Mouse (Mus musculus): ENCODE measurements around the gene Gpank1. TPM values are rescaled to one million over a fixed set of nuclear protein-coding genes. Genes with fewer than 3 reads are reported as not detected.

Gene Gpank1
- total and polyA plus RNA-seq, 3 experiments, result 40.4 to 44.7 TPM; not detected in 1

DNA sequence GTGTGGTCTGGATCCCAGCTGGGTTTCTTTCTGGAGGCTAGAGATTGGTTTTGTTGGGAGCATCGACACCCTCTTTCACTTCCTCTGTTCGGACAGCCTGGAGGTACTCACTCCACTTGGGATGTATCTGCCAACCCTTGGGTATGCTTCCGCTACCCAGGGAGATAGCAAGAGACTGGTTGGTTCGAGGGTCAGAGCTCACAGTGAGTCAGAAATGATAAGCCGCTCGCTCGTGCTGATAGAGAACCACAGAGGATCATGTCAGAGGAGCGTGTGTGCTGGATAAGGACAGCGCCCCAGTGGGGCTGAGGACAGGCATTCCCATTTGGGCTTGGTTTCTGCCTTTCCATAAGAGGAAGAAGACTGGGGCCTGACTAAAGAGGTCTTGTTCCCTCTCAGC lies 41.5 kb upstream of the Gpank1 start:
- peak overlapping the region; percentile 50 for H3K9ac ChIP-seq (ENCODE audit: control insufficient read depth, low read depth, low read length, poor library complexity, severe bottlenecking)
- H3K4me3 ChIP-seq (ENCODE audit: control insufficient read depth in 1 of 2, insufficient read depth in 1 of 2, low read depth in 2 of 2, low read length in 2 of 2), result peak overlapping the region in 1 of 2 experiments; percentile 3; a peak in 1 of 4 replicates
- peaks cover 20 to 47% of the 10 kb centered on the region in 2 experiments for H3K4me1 ChIP-seq (ENCODE audit: control insufficient read depth in 1 of 2, insufficient read depth in 2 of 2, low read length in 2 of 2)
- no peaks in the 10 kb centered on the region for H3K27me3 ChIP-seq (ENCODE audit: control insufficient read depth in 1 of 2, insufficient read depth in 2 of 2, low read length in 2 of 2)
- H3K36me3 ChIP-seq (ENCODE audit: control insufficient read depth in 1 of 2, insufficient read depth in 2 of 2, low read length in 2 of 2), result peaks cover 0 to 35% of the 10 kb centered on the region in 2 experiments; a peak in 2 of 4 replicates
- H3K9me3 ChIP-seq (replicated peaks; ENCODE audit: insufficient read depth, low read length), result no peaks in the 10 kb centered on the region
- no peaks in the 10 kb centered on the region for H3K79me2 ChIP-seq (ENCODE audit: control insufficient read depth, insufficient read depth, low read length, poor library complexity)
- peak overlapping the region; percentile 95 for H3K27ac ChIP-seq (ENCODE audit: control insufficient read depth, low read depth, low read length)
- DNase-seq (ENCODE audit: low read depth, low spot score), result peak; percentile 95
- TF ChIP-seq MXI1 (IDR thresholded peaks at IDR 0.05; ENCODE audit: low read depth, low read length), result peak; percentile 65
- TF ChIP-seq EP300 (IDR thresholded peaks at IDR 0.05; ENCODE audit: low read depth in 1 of 2, low read length in 2 of 2), result peak; percentile 96 to 97
- TF ChIP-seq CHD1 (IDR thresholded peaks at IDR 0.05; ENCODE audit: low read depth, low read length), result no peak
- TF ChIP-seq RAD21 (IDR thresholded peaks at IDR 0.05; ENCODE audit: low read depth, low read length), result no peak
- TF ChIP-seq MAZ (IDR thresholded peaks at IDR 0.05; ENCODE audit: low read depth, low read length), result peak; percentile 76
- peak; percentile 81; the same call in 1 of the 2 replicates for TF ChIP-seq MYC (IDR thresholded peaks at IDR 0.05; ENCODE audit: low read depth, low read length)
- TF ChIP-seq SMC3 (IDR thresholded peaks at IDR 0.05; ENCODE audit: low read depth, low read length), result no peak
- no peak for TF ChIP-seq POLR2AphosphoS5 (IDR thresholded peaks at IDR 0.05; ENCODE audit: borderline replicate concordance, low read depth, low read length)
- peak; percentile 86 for TF ChIP-seq RCOR1 (IDR thresholded peaks at IDR 0.05; ENCODE audit: low read depth, low read length)
- TF ChIP-seq GATA1 (IDR thresholded peaks at IDR 0.05; ENCODE audit: low read depth, low read length), result peak; percentile 99
- TF ChIP-seq TAL1 (IDR thresholded peaks at IDR 0.05; ENCODE audit: low read length), result peak; percentile 90
- peak; percentile 95 for TF ChIP-seq ETS1 (IDR thresholded peaks at IDR 0.05; ENCODE audit: low read depth, low read length)
- TF ChIP-seq NRF1 (IDR thresholded peaks at IDR 0.05; ENCODE audit: insufficient read depth, low read depth, low read length, poor library complexity, severe bottlenecking), result no peak
- TF ChIP-seq CTCF (IDR thresholded peaks at IDR 0.05 in 2 of 3, conservative IDR thresholded peaks at IDR 0.05 in 1 of 3; ENCODE audit: control insufficient read depth in 1 of 3, insufficient read depth in 1 of 3, low read depth in 2 of 3, low read length in 3 of 3, poor library complexity in 1 of 3, severe bottlenecking in 1 of 3), result peak; percentile 17 to 53 (median 43); a peak in 5 of 6 replicates
- TF ChIP-seq MYB (IDR thresholded peaks at IDR 0.05; ENCODE audit: low read depth, low read length), result peak; percentile 45
- no peak for TF ChIP-seq E2F4 (IDR thresholded peaks at IDR 0.05; ENCODE audit: borderline replicate concordance, low read depth, low read length)
- no peak for TF ChIP-seq GABPA (IDR thresholded peaks at IDR 0.05; ENCODE audit: low read depth, low read length)
- peak; percentile 27; the same call in 1 of the 2 replicates for TF ChIP-seq ZNF384 (IDR thresholded peaks at IDR 0.05; ENCODE audit: low read depth, low read length)
- no peak; the same call in 1 of the 2 replicates for TF ChIP-seq ZMIZ1 (IDR thresholded peaks at IDR 0.05; ENCODE audit: low read depth, low read length)
- no peak for TF ChIP-seq CHD2 (IDR thresholded peaks at IDR 0.05; ENCODE audit: low read length)
- TF ChIP-seq POLR2A (IDR thresholded peaks at IDR 0.05; ENCODE audit: control insufficient read depth in 1 of 2, insufficient read depth in 1 of 2, low read depth in 1 of 2, low read length in 2 of 2, poor library complexity in 1 of 2), result peak in 1 of 2 experiments; percentile 66; a peak in 2 of 4 replicates
- no peak for TF ChIP-seq USF2 (IDR thresholded peaks at IDR 0.05; ENCODE audit: borderline replicate concordance in 1 of 2, insufficient read depth in 1 of 2, low read depth in 1 of 2, low read length in 2 of 2)
- peak; percentile 57 for TF ChIP-seq HCFC1 (IDR thresholded peaks at IDR 0.05; ENCODE audit: low read depth, low read length)
- TF ChIP-seq USF1 (IDR thresholded peaks at IDR 0.05; ENCODE audit: low read depth, low read length), result no peak
- no peak for TF ChIP-seq KAT2A (conservative IDR thresholded peaks at IDR 0.05; ENCODE audit: low read depth, low read length)
- peak; percentile 92 for TF ChIP-seq BHLHE40 (IDR thresholded peaks at IDR 0.05; ENCODE audit: borderline replicate concordance, low read depth, low read length)
- peak; percentile 55 for TF ChIP-seq NELFE (IDR thresholded peaks at IDR 0.05; ENCODE audit: low read depth, low read length)
- TF ChIP-seq ZC3H11A (IDR thresholded peaks at IDR 0.05; ENCODE audit: low read depth, low read length), result no peak
- peak; percentile 74 for TF ChIP-seq ELF1 (IDR thresholded peaks at IDR 0.05; ENCODE audit: low read depth, low read length)
- TF ChIP-seq TCF12 (IDR thresholded peaks at IDR 0.05; ENCODE audit: low read depth, low read length), result peak; percentile 96
- peak; percentile 47; the same call in 1 of the 2 replicates for TF ChIP-seq MAFK (IDR thresholded peaks at IDR 0.05; ENCODE audit: borderline replicate concordance, low read depth, low read length)
- peak; percentile 70 for TF ChIP-seq MAX (IDR thresholded peaks at IDR 0.05; ENCODE audit: low read length)
- peak; percentile 96 for TF ChIP-seq SIN3A (IDR thresholded peaks at IDR 0.05; ENCODE audit: low read length)
- TF ChIP-seq MEF2A (IDR thresholded peaks at IDR 0.05; ENCODE audit: extremely low read depth, insufficient replicate concordance, low read depth, low read length, poor library complexity, severe bottlenecking), result no peak
- no peak for TF ChIP-seq ZKSCAN1 (IDR thresholded peaks at IDR 0.05; ENCODE audit: low read depth, low read length)
- no peak for TF ChIP-seq POLR2AphosphoS2 (IDR thresholded peaks at IDR 0.05; ENCODE audit: low read length)
- TF ChIP-seq JUND (IDR thresholded peaks at IDR 0.05; ENCODE audit: low read depth, low read length), result peak; percentile 83
- peak; percentile 75 for TF ChIP-seq TBP (IDR thresholded peaks at IDR 0.05; ENCODE audit: low read depth, low read length)
